Mouse (Mus musculus) common myeloid progenitor, adult 5-6 weeks (primary cell): Measurements from ENCODE around the gene Ntng1. TPM values are rescaled to one million over a fixed set of nuclear protein-coding genes. Genes with fewer than 3 reads are reported as not detected.

Experiments
- ATAC-seq: replicated peaks from 2 replicates; pipeline ENCODE4 v1.8.0; 2016; ENCODE audit warnings: low read depth, mild to moderate bottlenecking, moderate TSS enrichment, inconsistent platforms; ENCODE audit not compliant: poor library complexity, severe bottlenecking
- total RNA-seq: library from RNA; stranded (forward); fragments of 200-1000, 187-1606 nt; gene quantifications from 2 replicates; pipeline ENCODE4 v1.2.3, GENCODE M21; 2017

Ntng1 gene
- total RNA-seq, 1 experiment from 2014 or later, result not detected

DNA sequence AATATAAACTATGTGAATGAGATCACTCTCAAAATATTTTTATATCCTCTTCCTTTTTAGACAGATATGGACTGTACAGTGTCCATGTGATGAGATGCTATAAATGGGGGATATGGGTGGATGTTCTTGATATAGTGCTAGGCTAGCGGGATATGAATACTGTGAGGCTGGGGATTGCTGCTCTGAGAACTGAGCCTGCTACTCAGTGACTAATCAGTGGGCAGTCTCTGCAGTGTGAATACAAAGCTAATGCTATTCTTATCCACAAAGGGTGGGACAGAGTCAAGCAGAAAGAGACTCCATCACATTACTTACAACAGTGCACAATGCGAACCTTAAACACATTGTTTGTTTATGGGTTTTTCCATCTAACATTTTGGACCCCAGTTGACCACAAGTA is 206.2 kb downstream of the Ntng1 start:
- ATAC-seq, result no peak

GRCm38 (mm10) chr3:109936275-109936674 is 207.5 kb downstream of the Ntng1 start:
- no peak for ATAC-seq

- no peak for ATAC-seq
These were observed 211.6 kb downstream of the Ntng1 start for GRCm38 (mm10) chr3:109932261-109932660.

- no peak for ATAC-seq
These were observed 212.8 kb downstream of the Ntng1 start for GRCm38 (mm10) chr3:109931021-109931420.

GRCm38 (mm10) chr3:109923788-109924187 is 220.0 kb downstream of the Ntng1 start:
- no peak for ATAC-seq

DNA sequence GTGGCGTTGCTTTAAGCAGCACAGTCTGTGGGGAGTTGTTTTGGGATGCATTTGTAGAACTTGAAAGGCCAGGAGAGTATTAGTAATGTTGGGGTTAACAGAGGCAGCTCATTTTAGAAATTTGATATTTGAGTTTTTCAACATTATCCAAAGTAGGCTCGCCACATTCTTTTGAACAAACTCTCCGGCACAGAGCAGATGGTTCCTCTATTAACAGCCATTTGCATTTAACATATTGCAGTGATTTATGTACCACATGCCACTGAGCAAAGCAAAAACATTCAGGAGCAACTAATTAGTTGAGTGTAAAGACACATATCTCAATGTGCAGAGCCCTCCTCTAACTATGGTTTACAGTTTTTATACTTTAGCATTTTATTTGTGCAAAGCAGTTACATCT is 224.8 kb downstream of the Ntng1 start:
- ATAC-seq, result no peak

- no peak for ATAC-seq
These were observed 225.7 kb downstream of the Ntng1 start for GRCm38 (mm10) chr3:109917926-109918694.

DNA sequence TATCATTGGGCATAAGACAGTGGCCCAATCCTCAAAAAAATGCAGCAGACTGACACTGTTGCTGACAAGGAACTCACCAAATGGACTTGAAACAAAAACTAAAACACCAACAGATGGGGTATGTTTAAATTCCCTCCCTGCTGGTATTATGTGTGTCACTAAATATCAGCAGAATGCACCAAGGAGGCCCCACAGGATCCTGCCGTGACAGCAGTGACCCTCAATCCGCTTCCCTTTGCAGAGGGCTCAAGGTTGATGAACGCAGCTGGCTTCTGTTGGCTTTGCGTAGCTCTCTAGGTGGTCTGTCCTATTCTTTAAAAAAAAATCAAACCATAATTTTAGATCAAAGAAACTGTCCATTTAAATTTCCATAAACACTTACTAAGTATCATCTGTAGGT is 226.7 kb downstream of the Ntng1 start:
- ATAC-seq, result no peak

- no peak for ATAC-seq
These were observed 229.6 kb downstream of the Ntng1 start for GRCm38 (mm10) chr3:109914226-109914625.

DNA sequence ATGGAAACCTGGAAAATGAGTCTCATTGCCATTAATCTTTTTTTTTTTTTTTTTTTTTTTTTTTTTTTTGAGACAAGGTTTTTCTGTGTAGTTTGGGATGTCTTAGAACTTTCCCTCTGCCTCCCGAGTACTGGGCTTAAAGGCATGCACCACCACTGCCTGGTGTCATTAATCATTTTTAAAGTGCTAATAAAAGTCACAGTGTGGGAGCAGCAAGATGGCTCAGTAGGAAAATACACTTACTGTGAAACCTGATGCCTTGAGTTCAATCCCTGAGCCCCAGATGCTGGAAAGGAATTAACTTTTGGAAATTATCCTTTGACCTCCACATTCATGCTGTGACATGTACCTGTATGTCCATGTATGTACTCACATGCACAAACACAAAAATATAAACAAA is 253.2 kb downstream of the Ntng1 start:
- ATAC-seq, result no peak

DNA sequence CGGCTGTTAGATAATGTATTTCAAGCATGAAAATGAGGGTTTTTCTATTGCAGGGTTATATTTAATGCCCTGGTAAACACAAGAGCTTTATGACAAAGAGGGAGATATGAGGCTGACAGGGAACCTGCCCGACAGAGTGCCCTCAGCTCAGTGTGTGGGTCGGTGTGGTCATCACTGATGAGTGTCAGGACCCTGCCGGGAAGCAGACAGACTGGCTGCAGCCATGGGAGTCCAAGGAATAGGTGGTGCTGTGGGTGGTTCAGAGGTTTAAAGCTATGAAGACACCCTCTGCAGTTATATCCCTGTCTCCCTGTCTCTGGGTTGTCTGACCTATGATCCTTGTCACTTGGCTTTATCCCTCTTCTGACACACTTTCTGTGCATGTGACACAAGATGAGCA is 258.1 kb downstream of the Ntng1 start:
- no peak for ATAC-seq

DNA sequence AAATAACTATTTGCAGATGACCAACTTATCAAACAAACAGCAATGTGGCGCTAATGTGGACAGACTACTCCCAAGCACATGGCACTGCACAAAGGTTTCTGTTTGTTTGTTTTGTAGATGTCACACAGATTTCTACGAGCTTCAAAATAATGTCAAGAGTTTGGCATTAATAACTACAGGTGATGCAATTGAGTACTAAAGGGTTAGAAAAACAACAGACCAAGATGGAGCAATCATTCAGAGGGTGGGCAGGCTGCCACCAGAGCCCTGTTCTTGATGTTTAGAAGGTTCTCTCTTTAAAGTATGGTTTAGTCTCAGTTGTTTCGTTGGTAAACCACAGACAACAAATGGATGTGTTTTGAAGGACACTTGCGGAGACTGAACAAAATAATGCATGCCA is 264.8 kb downstream of the Ntng1 start:
- ATAC-seq, result no peak

- ATAC-seq, result no peak
These were observed 271.8 kb downstream of the Ntng1 start for GRCm38 (mm10) chr3:109871986-109872385.

DNA sequence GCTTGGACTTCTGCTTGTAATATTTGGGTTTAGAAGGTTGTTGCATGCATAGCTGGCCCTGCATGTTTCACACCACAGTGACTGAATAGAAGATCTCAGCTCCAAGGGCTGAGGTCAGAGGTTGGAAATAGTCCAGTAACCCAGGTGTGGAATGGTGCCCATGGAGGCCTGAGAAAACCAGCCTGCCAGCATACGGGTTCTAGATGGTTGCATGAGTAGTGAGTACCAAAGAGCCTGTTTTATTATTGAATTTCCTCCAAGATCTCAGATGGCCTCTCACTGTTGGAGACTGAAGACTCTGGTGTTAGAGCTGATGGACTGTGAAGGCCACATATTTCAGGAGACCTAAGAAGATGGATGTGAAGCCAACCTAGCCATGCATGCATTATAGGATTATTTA is 285.5 kb downstream of the Ntng1 start:
- ATAC-seq, result no peak

GRCm38 (mm10) chr3:109854449-109855155 is 289.2 kb downstream of the Ntng1 start:
- no peak for ATAC-seq

DNA sequence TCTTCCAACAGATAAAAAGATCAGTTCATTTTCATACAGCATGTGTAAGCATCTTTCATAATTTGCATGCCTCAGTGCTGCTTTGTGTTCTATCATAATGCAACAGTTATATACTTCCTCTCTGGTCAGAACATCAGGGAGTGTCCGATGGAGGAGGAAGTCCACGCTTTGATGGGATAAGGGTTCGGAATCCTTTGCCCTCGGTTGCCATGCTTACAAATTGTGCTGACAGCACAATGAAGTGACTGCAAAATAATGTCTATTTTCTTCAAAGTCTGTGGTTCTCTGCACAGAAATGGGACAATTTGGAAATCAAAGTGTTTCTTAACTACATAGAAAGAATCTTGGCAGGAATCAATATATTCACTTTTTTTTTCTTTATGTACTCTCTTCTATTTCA is 297.2 kb downstream of the Ntng1 start:
- ATAC-seq, result no peak

GRCm38 (mm10) chr3:109825806-109826205 is 318.0 kb downstream of the Ntng1 start:
- ATAC-seq, result no peak

DNA sequence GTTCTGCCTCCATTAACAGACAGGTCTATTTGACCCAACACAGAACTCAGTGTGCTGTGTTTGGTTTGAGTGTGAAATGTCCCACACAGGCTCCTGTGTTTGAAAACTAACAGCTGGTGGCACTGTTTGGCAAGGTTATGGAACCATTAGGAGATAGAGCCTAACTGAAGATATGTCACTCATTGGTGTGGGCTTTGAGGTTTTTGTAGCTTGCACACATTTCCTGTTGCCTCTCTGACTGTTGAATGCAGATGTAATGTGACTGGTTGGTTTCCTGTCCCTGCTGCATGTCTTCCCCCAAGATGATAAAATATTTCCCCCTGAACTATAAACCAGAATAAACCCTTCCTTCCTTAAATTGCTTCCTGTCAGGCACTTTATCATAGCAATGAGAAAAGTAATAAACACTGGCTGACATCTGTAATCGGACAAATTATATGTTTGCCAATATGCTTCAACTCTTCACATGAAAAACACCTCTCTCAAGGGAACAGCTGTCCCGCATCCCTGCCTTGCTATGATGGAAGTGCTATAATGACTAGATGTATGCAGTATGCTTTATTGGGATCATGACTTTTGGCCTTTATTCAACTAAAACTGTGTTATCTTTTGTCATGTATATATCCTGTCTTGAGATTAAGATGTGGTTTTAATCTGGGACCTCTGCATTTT is 320.9 kb downstream of the Ntng1 start:
- peak; percentile 62 for ATAC-seq

DNA sequence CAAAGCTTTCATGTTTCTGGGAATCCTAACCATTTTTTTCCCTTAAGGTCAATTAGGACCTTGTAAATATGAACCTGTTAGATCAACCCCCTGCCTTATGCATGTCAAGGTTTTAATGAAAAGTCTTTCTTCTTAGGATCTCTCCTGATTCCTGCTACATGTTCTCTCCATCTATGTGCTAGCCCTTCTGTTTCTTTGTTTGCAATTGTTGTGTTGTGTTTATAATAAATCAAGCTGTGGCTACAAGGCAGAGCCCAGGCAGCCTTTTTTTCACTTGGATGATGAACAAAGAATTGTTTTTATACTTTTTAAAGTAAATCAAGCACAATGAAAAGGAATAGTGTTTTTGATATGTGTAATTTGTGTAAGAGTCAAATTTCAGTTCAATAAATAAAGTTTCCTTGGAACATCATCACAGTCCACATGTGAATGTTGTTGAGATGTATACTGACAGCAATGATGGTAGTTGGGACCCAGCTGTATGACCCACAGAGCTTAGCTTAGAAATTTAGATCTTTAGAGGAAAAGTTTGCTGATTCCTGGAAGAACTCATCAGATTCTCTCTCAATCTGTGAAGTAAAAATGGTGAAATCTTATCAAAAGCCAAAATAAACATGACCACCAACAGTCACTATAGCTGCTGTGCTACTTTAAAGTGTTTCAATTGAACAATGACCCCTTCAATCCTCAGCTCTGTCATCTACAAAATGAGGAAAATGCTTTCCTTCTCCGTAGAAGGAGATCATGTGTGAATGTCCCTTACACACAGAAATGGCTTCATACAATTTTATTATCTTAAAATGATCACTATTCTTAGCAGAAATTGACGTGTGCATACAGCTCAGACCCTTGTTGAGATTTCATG is 324.8 kb downstream of the Ntng1 start:
- no peak for ATAC-seq

- ATAC-seq, result no peak
These were observed 334.7 kb downstream of the Ntng1 start for GRCm38 (mm10) chr3:109809065-109809464.
